Mouse (Mus musculus): ENCODE results near the gene Mthfd1l.

DNA sequence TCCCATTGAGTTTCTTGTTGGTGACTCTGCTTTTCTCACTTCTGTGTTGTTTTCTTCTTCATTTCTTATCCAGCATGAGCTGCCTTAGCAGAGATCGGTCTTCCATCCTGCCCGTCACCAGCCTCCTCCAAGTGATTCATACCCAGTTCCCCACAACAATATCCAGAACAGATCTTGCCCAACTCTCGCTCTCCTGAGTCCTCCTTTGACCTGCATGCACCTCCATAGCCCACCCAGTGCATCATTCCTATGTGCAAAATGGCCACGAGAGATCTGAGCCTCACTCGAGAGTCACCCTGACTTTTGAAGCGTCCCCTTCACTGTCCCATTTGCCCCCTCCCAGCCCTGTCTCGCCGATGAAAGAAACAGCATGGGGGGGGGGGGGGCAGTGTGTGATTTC is 120.1 kb downstream of the Mthfd1l start:
- TF ChIP-seq CTCF (IDR thresholded peaks at IDR 0.05; ENCODE audit: control insufficient read depth, insufficient read depth, insufficient replicate concordance, low read depth, low read length) (no peak), POLR2A (IDR thresholded peaks at IDR 0.05; ENCODE audit: control insufficient read depth, low read depth, low read length) (no peak)
